In genomic region chr8:13057351-13057750, GRCm38 (mm10) we compare ENCODE assay signal across 24 mouse cellular contexts. TPM values are rescaled to one million over a fixed set of nuclear protein-coding genes. Genes with fewer than 3 reads are reported as not detected.
A peak's percentile ranks its signal among the peaks of the same experiment; 100 is the strongest.
DNase-seq lines count a peak whose midpoint lies in the region; ATAC-seq and TF ChIP-seq lines count a peak whose summit lies in the region.
"Had no signal": no experiment of that assay in that cellular context is flagged by ENCODE, and none has a peak within 500 bp of the region (broad histone marks: within the 10 kb centered on the region; RNA-seq: fewer than 3 reads in every experiment).

No protein-coding gene starts in this region.

- no peak overlapping the region for H3K27ac ChIP-seq in stomach, embryonic 15.5 days
- H3K27ac ChIP-seq in stomach, postnatal 0 days (replicated peaks), result no peak overlapping the region
- H3K27ac ChIP-seq in liver, embryonic 15.5 days (replicated peaks), result peak overlapping the region; percentile 68
- H3K27ac ChIP-seq: hindbrain, embryonic 13.5 days; limb, embryonic 13.5 days had no signal

- no peaks in the 10 kb centered on the region for H3K4me1 ChIP-seq in stomach, embryonic 15.5 days
- no peaks in the 10 kb centered on the region for H3K4me1 ChIP-seq in stomach, postnatal 0 days (replicated peaks; ENCODE audit: control insufficient read depth, insufficient read depth)
- H3K4me1 ChIP-seq in liver, embryonic 15.5 days (replicated peaks), result peaks cover 12% of the 10 kb centered on the region; the same call in 1 of the 2 replicates
- H3K4me1 ChIP-seq: heart, embryonic 12.5 days; hindbrain, embryonic 13.5 days had no signal

- no peak overlapping the region for H3K9ac ChIP-seq in stomach, embryonic 15.5 days
- H3K9ac ChIP-seq in stomach, postnatal 0 days (ENCODE audit: low read length), result no peak overlapping the region
- no peak overlapping the region for H3K9ac ChIP-seq in liver, embryonic 15.5 days
- H3K9ac ChIP-seq: heart, embryonic 12.5 days; hindbrain, embryonic 13.5 days; limb, embryonic 13.5 days had no signal

- no peaks in the 10 kb centered on the region for H3K27me3 ChIP-seq in stomach, embryonic 15.5 days (replicated peaks)
- H3K27me3 ChIP-seq in stomach, postnatal 0 days (ENCODE audit: control insufficient read depth, insufficient read depth, low read length), result no peaks in the 10 kb centered on the region
- no peaks in the 10 kb centered on the region for H3K27me3 ChIP-seq in liver, embryonic 15.5 days
- H3K27me3 ChIP-seq: heart, embryonic 12.5 days; limb, embryonic 13.5 days had no signal

- no peak for TF ChIP-seq CTCF in stomach, postnatal 0 days (IDR thresholded peaks at IDR 0.05; ENCODE audit: low read depth)

- H3K4me2 ChIP-seq in stomach, embryonic 15.5 days, result no peak overlapping the region
- no peak overlapping the region for H3K4me2 ChIP-seq in stomach, postnatal 0 days (replicated peaks; ENCODE audit: low read depth)
- H3K4me2 ChIP-seq in liver, embryonic 15.5 days, result no peak overlapping the region
- H3K4me2 ChIP-seq: heart, embryonic 12.5 days; hindbrain, embryonic 13.5 days; limb, embryonic 13.5 days had no signal

- no peaks in the 10 kb centered on the region for H3K9me3 ChIP-seq in stomach, embryonic 15.5 days
- H3K9me3 ChIP-seq in stomach, postnatal 0 days (ENCODE audit: control insufficient read depth, low read length), result no peaks in the 10 kb centered on the region
- no peaks in the 10 kb centered on the region for H3K9me3 ChIP-seq in liver, embryonic 15.5 days (replicated peaks)
- H3K9me3 ChIP-seq: heart, embryonic 12.5 days; hindbrain, embryonic 13.5 days; limb, embryonic 13.5 days had no signal

- DNase-seq in stomach, postnatal 0 days (ENCODE audit: low spot score), result no peak
- peak; percentile 46 to 54 for DNase-seq in kidney, postnatal 36 days
- DNase-seq in ovary, postnatal 36 days (ENCODE audit: low spot score), result no peak
- no peak for DNase-seq in spleen, postnatal 10 days (ENCODE audit: low spot score in 2 of 2)
- DNase-seq: adrenal gland, postnatal 10 days; cerebellum, postnatal 36 days; gastrocnemius, postnatal 10 days; heart, adult 11 months; midbrain, embryonic 14.5 days had no signal

- no peak for TF ChIP-seq EP300 in stomach, postnatal 0 days (optimal IDR thresholded peaks at IDR 0.05)

- WGBS in stomach, embryonic 15.5 days, result 72% methylated on average over 4 of the region's 4 CpGs
- WGBS in stomach, postnatal 0 days, result 64% methylated on average over 4 of the region's 4 CpGs
- 53% methylated on average over 4 of the region's 4 CpGs for WGBS in liver, embryonic 15.5 days (ENCODE audit: insufficient replicate concordance)

- H3K4me3 ChIP-seq in stomach, embryonic 15.5 days (replicated peaks), result no peak overlapping the region
- no peak overlapping the region for H3K4me3 ChIP-seq in stomach, postnatal 0 days (ENCODE audit: low read depth, low read length)
- H3K4me3 ChIP-seq in liver, embryonic 15.5 days (replicated peaks), result no peak overlapping the region
- H3K4me3 ChIP-seq: heart, embryonic 12.5 days; hindbrain, embryonic 13.5 days; limb, embryonic 13.5 days; megakaryocyte, embryonic 14.5 days; myocyte had no signal

- no peaks in the 10 kb centered on the region for H3K36me3 ChIP-seq in stomach, embryonic 15.5 days
- H3K36me3 ChIP-seq in stomach, postnatal 0 days (ENCODE audit: control insufficient read depth, insufficient read depth, low read length), result no peaks in the 10 kb centered on the region
- H3K36me3 ChIP-seq in liver, embryonic 15.5 days (replicated peaks), result peaks cover 14% of the 10 kb centered on the region
- H3K36me3 ChIP-seq: heart, embryonic 12.5 days; hindbrain, embryonic 13.5 days; limb, embryonic 13.5 days had no signal

- peak; percentile 38; the same call in 1 of the 2 replicates for ATAC-seq in stomach, embryonic 15.5 days (ENCODE audit: insufficient read depth, low FRiP score, low read depth)
- no peak for ATAC-seq in stomach, postnatal 0 days (ENCODE audit: low FRiP score, low TSS enrichment)
- peak; percentile 84 for ATAC-seq in liver, embryonic 15.5 days (ENCODE audit: insufficient read depth)
- ATAC-seq in erythroid progenitor cell, adult 5-6 weeks (replicated peaks; ENCODE audit: low FRiP score, poor library complexity, severe bottlenecking), result no peak
- ATAC-seq: inflammation-experienced regulatory T-cells, adult 6 months had no signal

RNA-seq across cellular contexts. Expression of gene Proz, which starts 3.4 kb away (rescaled TPM):
- 2.9 and 3.4 TPM in 2 replicates for polyA plus RNA-seq in stomach, embryonic 15.5 days (2015; fragmentation: Nextera tagmentation; extraction: Ambion mirVana)
- polyA plus RNA-seq in stomach, postnatal 0 days (2015; fragmentation: Nextera tagmentation; extraction: Ambion mirVana), result 6.7 and 7.4 TPM in 2 replicates
- 37.9 and 46.4 TPM in 2 replicates for polyA plus RNA-seq in liver, embryonic 15.5 days (2015; fragmentation: Nextera tagmentation; extraction: Ambion mirVana)
- not detected in 2 replicates for total RNA-seq in erythroid progenitor cell, adult 5-6 weeks (2015; ENCODE audit: low replicate concordance)
- not detected in 2 replicates for total RNA-seq in erythroid progenitor cell, adult 5-6 weeks (2017; ENCODE audit: low replicate concordance)
- total RNA-seq: heart, postnatal 25 days; layer of hippocampus, postnatal 10 days; left cerebral cortex, postnatal 10 days had no signal

RNA-seq across cellular contexts. Expression of gene F10, which starts 20.2 kb away (rescaled TPM):
- 8.9 and 15.3 TPM in 2 replicates for polyA plus RNA-seq in stomach, embryonic 15.5 days (2015; fragmentation: Nextera tagmentation; extraction: Ambion mirVana)
- polyA plus RNA-seq in stomach, postnatal 0 days (2015; fragmentation: Nextera tagmentation; extraction: Ambion mirVana), result 1.1 and 1.9 TPM in 2 replicates
- polyA plus RNA-seq in liver, embryonic 15.5 days (2015; fragmentation: Nextera tagmentation; extraction: Ambion mirVana), result 133 and 162 TPM in 2 replicates
- 1.8 and 2.9 TPM in 2 replicates for total RNA-seq in erythroid progenitor cell, adult 5-6 weeks (2015; ENCODE audit: low replicate concordance)
- total RNA-seq in erythroid progenitor cell, adult 5-6 weeks (2017; ENCODE audit: low replicate concordance), result 5.1 and 5.6 TPM in 2 replicates
- total RNA-seq: layer of hippocampus, postnatal 10 days had no signal
- polyA plus RNA-seq: inflammation-experienced regulatory T-cells, adult 6 months; myocyte; neural tube, embryonic 14.5 days had no signal

RNA-seq across cellular contexts. Expression of gene F7, which starts 31.5 kb away (rescaled TPM):
- 0.61 and 0.99 TPM in 2 replicates for polyA plus RNA-seq in stomach, embryonic 15.5 days (2015; fragmentation: Nextera tagmentation; extraction: Ambion mirVana)
- polyA plus RNA-seq in stomach, postnatal 0 days (2015; fragmentation: Nextera tagmentation; extraction: Ambion mirVana), result 0.12 TPM in 1 of 2 replicates, not detected in the other
- 9.8 and 12.4 TPM in 2 replicates for polyA plus RNA-seq in liver, embryonic 15.5 days (2015; fragmentation: Nextera tagmentation; extraction: Ambion mirVana)
- not detected in 2 replicates for total RNA-seq in erythroid progenitor cell, adult 5-6 weeks (2015; ENCODE audit: low replicate concordance)
- total RNA-seq in erythroid progenitor cell, adult 5-6 weeks (2017; ENCODE audit: low replicate concordance), result not detected in 2 replicates
- total RNA-seq: gastrocnemius, postnatal 10 days; left cerebral cortex, postnatal 10 days had no signal
- polyA plus RNA-seq: forebrain, embryonic 11.5 days; hindbrain, embryonic 13.5 days; inflammation-experienced regulatory T-cells, adult 6 months; limb, embryonic 13.5 days; midbrain, embryonic 14.5 days; neural tube, embryonic 14.5 days; thymus, postnatal 0 days had no signal

RNA-seq across cellular contexts. Expression of gene Pcid2, which starts 47.9 kb away (rescaled TPM):
- 33.7 and 34.5 TPM in 2 replicates for polyA plus RNA-seq in stomach, embryonic 15.5 days (2015; fragmentation: Nextera tagmentation; extraction: Ambion mirVana)
- 13.9 and 15.1 TPM in 2 replicates for polyA plus RNA-seq in stomach, postnatal 0 days (2015; fragmentation: Nextera tagmentation; extraction: Ambion mirVana)
- polyA plus RNA-seq in liver, embryonic 15.5 days (2015; fragmentation: Nextera tagmentation; extraction: Ambion mirVana), result 14.8 and 15.1 TPM in 2 replicates
- 6.7 and 11.5 TPM in 2 replicates for total RNA-seq in erythroid progenitor cell, adult 5-6 weeks (2015; ENCODE audit: low replicate concordance)
- 10.7 and 13.9 TPM in 2 replicates for total RNA-seq in erythroid progenitor cell, adult 5-6 weeks (2017; ENCODE audit: low replicate concordance)

RNA-seq across cellular contexts. Expression of gene Cul4a, which starts 48.1 kb away (rescaled TPM):
- 91.8 and 94.5 TPM in 2 replicates for polyA plus RNA-seq in stomach, embryonic 15.5 days (2015; fragmentation: Nextera tagmentation; extraction: Ambion mirVana)
- 47.1 and 52.6 TPM in 2 replicates for polyA plus RNA-seq in stomach, postnatal 0 days (2015; fragmentation: Nextera tagmentation; extraction: Ambion mirVana)
- 71.6 and 76.7 TPM in 2 replicates for polyA plus RNA-seq in liver, embryonic 15.5 days (2015; fragmentation: Nextera tagmentation; extraction: Ambion mirVana)
- 223 and 293 TPM in 2 replicates for total RNA-seq in erythroid progenitor cell, adult 5-6 weeks (2015; ENCODE audit: low replicate concordance)
- 261 and 331 TPM in 2 replicates for total RNA-seq in erythroid progenitor cell, adult 5-6 weeks (2017; ENCODE audit: low replicate concordance)

Comparison
In these comparisons a context has a peak if more than half of its experiments do, and no peak if none do; other contexts are left out.
1. ATAC-seq: peak in stomach, embryonic 15.5 days (single experiment) and liver, embryonic 15.5 days (single experiment); none in stomach, postnatal 0 days (single experiment) and erythroid progenitor cell, adult 5-6 weeks (single experiment).
2. DNase-seq: peak in kidney, postnatal 36 days (2 of 2); none in stomach, postnatal 0 days (single experiment), ovary, postnatal 36 days (single experiment) and spleen, postnatal 10 days (0 of 2).